Mouse (Mus musculus) hindbrain, embryonic 11.5 days (tissue): Measurements from ENCODE around the gene AU022252. TPM values are rescaled to one million over a fixed set of nuclear protein-coding genes. Genes with fewer than 3 reads are reported as not detected.

Experiments
- ATAC-seq: fragments of 200-750 bp; cut with Nextera tagmentation; 2 replicates; pipeline ENCODE4 v1.8.0; 2017; ENCODE audit warnings: mild to moderate bottlenecking, moderate TSS enrichment, moderate library complexity; ENCODE audit not compliant: low FRiP score
- DNase-seq: peaks from one replicate; pipeline ENCODE4 v3.0.0-alpha.2; 2015; ENCODE audit warnings: low spot score
- H3K27ac ChIP-seq: fragments of 300-500 bp; sonication (generic); 2 replicates; pipeline ENCODE4 v1.5.1; 2014; ENCODE audit warnings: mild to moderate bottlenecking, low read depth, low read length
- H3K27me3 ChIP-seq: fragments of 300-500 bp; sonication (generic); 2 replicates; pipeline ENCODE4 v1.6.1; 2014; ENCODE audit warnings: mild to moderate bottlenecking, low read length, moderate library complexity, mixed read lengths; ENCODE audit not compliant: control insufficient read depth, insufficient read depth
- H3K36me3 ChIP-seq: fragments of 300-500 bp; sonication (generic); 2 replicates; pipeline ENCODE4 v1.6.1; 2014; ENCODE audit warnings: mild to moderate bottlenecking, low read length, moderate library complexity, mixed read lengths; ENCODE audit not compliant: control insufficient read depth, insufficient read depth
- H3K4me1 ChIP-seq: fragments of 300-500 bp; sonication (generic); replicated peaks from 2 replicates; pipeline ENCODE4 v1.6.1; 2014; ENCODE audit warnings: low read length, mixed read lengths; ENCODE audit not compliant: control insufficient read depth, insufficient read depth
- H3K4me2 ChIP-seq: fragments of 300-500 bp; sonication (generic); replicated peaks from 2 replicates; pipeline ENCODE4 v1.6.1; 2014; ENCODE audit warnings: mild to moderate bottlenecking, low read depth, low read length
- H3K4me3 ChIP-seq: fragments of 300-500 bp; sonication (generic); 2 replicates; pipeline ENCODE4 v1.5.1; 2014; ENCODE audit warnings: low read depth, low read length
- H3K9ac ChIP-seq: fragments of 300-500 bp; sonication (generic); 2 replicates; pipeline ENCODE4 v1.6.1; 2014; ENCODE audit warnings: low read depth, low read length
- H3K9me3 ChIP-seq: fragments of 300-500 bp; sonication (generic); 2 replicates; pipeline ENCODE4 v1.6.1; 2016; ENCODE audit warnings: low read length; ENCODE audit not compliant: control insufficient read depth
- whole genome bisulfite sequencing: fragments of 180-500 bp; shearing (Covaris S2); extraction: QIAGEN DNeasy Blood & Tissue Kit; methylation state at CpG from one replicate; pipeline ENCODE4 v1.1.7; 2014; 5-methylcytosine and 5-hydroxymethylcytosine counted together
- polyA plus RNA-seq: library from polyadenylated mRNA; unstranded; fragments of >200 nt; fragmentation: Nextera tagmentation; extraction: Ambion mirVana; gene quantifications from 2 replicates; pipeline ENCODE4 v1.2.1, GENCODE M21; 2014

Gene AU022252
- polyA plus RNA-seq, 1 experiment from 2014 or later = 37.0 TPM

- H3K36me3 ChIP-seq = no peaks in the 10 kb centered on the region
- no peak overlapping the region for H3K9ac ChIP-seq
- H3K27me3 ChIP-seq = no peaks in the 10 kb centered on the region
- H3K4me3 ChIP-seq = no peak overlapping the region
- no peak overlapping the region for H3K27ac ChIP-seq
- DNase-seq = no peak
- H3K9me3 ChIP-seq = no peaks in the 10 kb centered on the region
- H3K4me1 ChIP-seq = no peaks in the 10 kb centered on the region
- 79% methylated on average over 3 of the region's 3 CpGs for WGBS
- no peak overlapping the region for H3K4me2 ChIP-seq
- no peak for ATAC-seq
Observed at GRCm38 (mm10) chr4:119238661-119239060, 6.1 kb upstream of the AU022252 start.

GRCm38 (mm10) chr4:119234348-119234747, 1.8 kb upstream of the AU022252 start:
- Histone ChIP-seq H3K4me2 (no peak overlapping the region), H3K9me3 (no peaks in the 10 kb centered on the region), H3K27me3 (no peaks in the 10 kb centered on the region), H3K9ac (no peak overlapping the region), H3K4me3 (no peak overlapping the region; the same call in 1 of the 2 replicates), H3K27ac (no peak overlapping the region), H3K36me3 (no peaks in the 10 kb centered on the region), H3K4me1 (0 out of 2 replicates have a peak, but pooled peaks cover 2% of the 10 kb centered on the region)
- no peak for ATAC-seq
- 78% methylated on average over 3 of the region's 3 CpGs for WGBS
- DNase-seq = no peak

GRCm38 (mm10) chr4:119233256-119233901, 867 bp upstream of the AU022252 start:
- Histone ChIP-seq H3K4me1 (0 out of 2 replicates have a peak, but pooled peaks cover 2% of the 10 kb centered on the region), H3K36me3 (no peaks in the 10 kb centered on the region), H3K4me2 (peak overlapping the region; percentile 95), H3K9ac (peak overlapping the region; percentile 69), H3K27me3 (no peaks in the 10 kb centered on the region), H3K27ac (no peak overlapping the region), H3K9me3 (no peaks in the 10 kb centered on the region), H3K4me3 (peak overlapping the region; percentile 86)
- ATAC-seq (peak; percentile 57), DNase-seq (peak; percentile 68)
- under 1% methylated on average over 36 of the region's 36 CpGs for WGBS

GRCm38 (mm10) chr4:119226751-119227150, 5.8 kb downstream of the AU022252 start:
- Histone ChIP-seq H3K36me3 (0 out of 2 replicates have a peak, but pooled peaks cover 10% of the 10 kb centered on the region), H3K9me3 (no peaks in the 10 kb centered on the region), H3K27ac (no peak overlapping the region), H3K9ac (no peak overlapping the region), H3K27me3 (no peaks in the 10 kb centered on the region), H3K4me1 (no peaks in the 10 kb centered on the region), H3K4me3 (no peak overlapping the region), H3K4me2 (no peak overlapping the region)
- no peak for DNase-seq
- ATAC-seq = no peak
- 94% methylated on average over 11 of the region's 11 CpGs for WGBS

GRCm38 (mm10) chr4:119225719-119226118, 6.8 kb downstream of the AU022252 start:
- H3K36me3 ChIP-seq = 0 out of 2 replicates have a peak, but pooled peaks cover 10% of the 10 kb centered on the region
- WGBS = 92% methylated on average over 9 of the region's 9 CpGs
- no peak for ATAC-seq

GRCm38 (mm10) chr4:119224534-119224933, 8.0 kb downstream of the AU022252 start:
- ATAC-seq (no peak), DNase-seq (no peak)
- Histone ChIP-seq H3K27ac (no peak overlapping the region), H3K4me1 (no peaks in the 10 kb centered on the region), H3K36me3 (0 out of 2 replicates have a peak, but pooled peaks cover 10% of the 10 kb centered on the region), H3K4me3 (no peak overlapping the region), H3K27me3 (no peaks in the 10 kb centered on the region), H3K9ac (no peak overlapping the region), H3K9me3 (no peaks in the 10 kb centered on the region), H3K4me2 (no peak overlapping the region)
- WGBS = 96% methylated on average over 3 of the region's 3 CpGs

More at GRCm38 (mm10) chr4:119225719-119226118, 6.8 kb downstream of the AU022252 start:
- no peaks in the 10 kb centered on the region for H3K27me3 ChIP-seq
- no peak overlapping the region for H3K4me2 ChIP-seq
- H3K9ac ChIP-seq = no peak overlapping the region
- H3K4me1 ChIP-seq = no peaks in the 10 kb centered on the region
- no peak overlapping the region for H3K27ac ChIP-seq
- no peaks in the 10 kb centered on the region for H3K9me3 ChIP-seq
- H3K4me3 ChIP-seq = no peak overlapping the region
- DNase-seq = no peak

GRCm38 (mm10) chr4:119223696-119224095, 8.8 kb downstream of the AU022252 start:
- Histone ChIP-seq H3K4me1 (no peaks in the 10 kb centered on the region), H3K4me3 (no peak overlapping the region), H3K27ac (no peak overlapping the region), H3K4me2 (no peak overlapping the region), H3K9ac (no peak overlapping the region), H3K9me3 (no peaks in the 10 kb centered on the region), H3K27me3 (no peaks in the 10 kb centered on the region), H3K36me3 (0 out of 2 replicates have a peak, but pooled peaks cover 10% of the 10 kb centered on the region)
- WGBS = 88% methylated on average over 1 of the region's 1 CpGs
- peak; percentile 52 for DNase-seq
- no peak for ATAC-seq

GRCm38 (mm10) chr4:119218169-119218568, 14.3 kb downstream of the AU022252 start, which contains the start of gene Tmem269:
Gene Tmem269, minus strand, starts transcription at chr4:119218217.
- peak within 1 kb of the TSS; percentile 6; the same call in 1 of the 2 replicates for H3K4me2 ChIP-seq
- WGBS = 12% methylated on average over 11 of the region's 11 CpGs
- H3K9me3 ChIP-seq = no peaks in the 10 kb centered on the region
- H3K4me3 ChIP-seq = no peak within 1 kb of the TSS
- no peaks in the 10 kb centered on the region for H3K27me3 ChIP-seq
- ATAC-seq (peak; percentile 40; the same call in 1 of the 2 replicates), DNase-seq (no peak)
- no peak within 1 kb of the TSS for H3K9ac ChIP-seq
- no peaks in the 10 kb centered on the region for H3K36me3 ChIP-seq
- no peak within 1 kb of the TSS for H3K27ac ChIP-seq
- H3K4me1 ChIP-seq = no peaks in the 10 kb centered on the region

- DNase-seq (no peak), ATAC-seq (no peak)
- H3K4me2 ChIP-seq = no peak overlapping the region
- WGBS = 87% methylated on average over 8 of the region's 8 CpGs
- H3K4me3 ChIP-seq = no peak overlapping the region
- no peaks in the 10 kb centered on the region for H3K36me3 ChIP-seq
- H3K9ac ChIP-seq = no peak overlapping the region
- H3K4me1 ChIP-seq = no peaks in the 10 kb centered on the region
- H3K27ac ChIP-seq = no peak overlapping the region
- H3K27me3 ChIP-seq = no peaks in the 10 kb centered on the region
- H3K9me3 ChIP-seq = no peaks in the 10 kb centered on the region
Observed at GRCm38 (mm10) chr4:119216667-119217066, 15.8 kb downstream of the AU022252 start.
